Mouse (Mus musculus) c-Kit-positive CD71-positive TER-119-positive erythroid progenitor cells, embryonic 14.5 days (primary cell): ENCODE measurements around the gene Slc18a2.

Experiments
- DNase-seq: peaks from one replicate; pipeline ENCODE4 v3.0.0-alpha.2; 2013; ENCODE audit warnings: low spot score

Slc18a2 gene

GRCm38 (mm10) chr19:59260718-59261442 is at the start of gene Slc18a2:
Slc18a2 (plus strand) TSS chr19:59260896.
- peak; percentile 8 for DNase-seq

- no peak for DNase-seq
Measured at GRCm38 (mm10) chr19:59216891-59217290, 43.8 kb upstream of the Slc18a2 start.

- DNase-seq: no peak
Measured at GRCm38 (mm10) chr19:59218991-59219390, 41.7 kb upstream of the Slc18a2 start, which contains the start of gene Kcnk18. Kcnk18 (plus strand) TSS chr19:59219214.

GRCm38 (mm10) chr19:59221131-59221530 is 39.6 kb upstream of the Slc18a2 start:
- DNase-seq: no peak

GRCm38 (mm10) chr19:59228376-59228775 is 32.3 kb upstream of the Slc18a2 start:
- DNase-seq: no peak

- DNase-seq: no peak
Measured at GRCm38 (mm10) chr19:59232786-59233185, 27.9 kb upstream of the Slc18a2 start.

GRCm38 (mm10) chr19:59235001-59235400 is 25.7 kb upstream of the Slc18a2 start:
- DNase-seq: no peak

- DNase-seq: no peak
Measured at GRCm38 (mm10) chr19:59236046-59236445, 24.6 kb upstream of the Slc18a2 start.

GRCm38 (mm10) chr19:59238630-59239029 is 22.1 kb upstream of the Slc18a2 start:
- DNase-seq: no peak

GRCm38 (mm10) chr19:59239124-59239817 is 21.4 kb upstream of the Slc18a2 start:
- DNase-seq: peak; percentile 70

- no peak for DNase-seq
Measured at GRCm38 (mm10) chr19:59241987-59242386, 18.7 kb upstream of the Slc18a2 start.

- no peak for DNase-seq
Measured at GRCm38 (mm10) chr19:59243057-59243456, 17.6 kb upstream of the Slc18a2 start.

GRCm38 (mm10) chr19:59248144-59248543 is 12.6 kb upstream of the Slc18a2 start:
- no peak for DNase-seq

GRCm38 (mm10) chr19:59248553-59249286 is 12.0 kb upstream of the Slc18a2 start:
- DNase-seq: peak; percentile 10

GRCm38 (mm10) chr19:59252651-59253050 is 8.0 kb upstream of the Slc18a2 start:
- no peak for DNase-seq

- no peak for DNase-seq
Measured at GRCm38 (mm10) chr19:59259633-59260032, 1.1 kb upstream of the Slc18a2 start.

GRCm38 (mm10) chr19:59261604-59262003 is 908 bp downstream of the Slc18a2 start:
- peak; percentile 10 for DNase-seq

GRCm38 (mm10) chr19:59263171-59263570 is 2.5 kb downstream of the Slc18a2 start:
- DNase-seq: no peak

GRCm38 (mm10) chr19:59264838-59265532 is 4.3 kb downstream of the Slc18a2 start:
- DNase-seq: no peak

GRCm38 (mm10) chr19:59265907-59266306 is 5.2 kb downstream of the Slc18a2 start:
- no peak for DNase-seq

- no peak for DNase-seq
Measured at GRCm38 (mm10) chr19:59267417-59267963, 6.8 kb downstream of the Slc18a2 start.

GRCm38 (mm10) chr19:59273190-59273589 is 12.5 kb downstream of the Slc18a2 start:
- DNase-seq: no peak
